ENCODE assay signal across 9 mouse cellular contexts in the genomic region with DNA sequence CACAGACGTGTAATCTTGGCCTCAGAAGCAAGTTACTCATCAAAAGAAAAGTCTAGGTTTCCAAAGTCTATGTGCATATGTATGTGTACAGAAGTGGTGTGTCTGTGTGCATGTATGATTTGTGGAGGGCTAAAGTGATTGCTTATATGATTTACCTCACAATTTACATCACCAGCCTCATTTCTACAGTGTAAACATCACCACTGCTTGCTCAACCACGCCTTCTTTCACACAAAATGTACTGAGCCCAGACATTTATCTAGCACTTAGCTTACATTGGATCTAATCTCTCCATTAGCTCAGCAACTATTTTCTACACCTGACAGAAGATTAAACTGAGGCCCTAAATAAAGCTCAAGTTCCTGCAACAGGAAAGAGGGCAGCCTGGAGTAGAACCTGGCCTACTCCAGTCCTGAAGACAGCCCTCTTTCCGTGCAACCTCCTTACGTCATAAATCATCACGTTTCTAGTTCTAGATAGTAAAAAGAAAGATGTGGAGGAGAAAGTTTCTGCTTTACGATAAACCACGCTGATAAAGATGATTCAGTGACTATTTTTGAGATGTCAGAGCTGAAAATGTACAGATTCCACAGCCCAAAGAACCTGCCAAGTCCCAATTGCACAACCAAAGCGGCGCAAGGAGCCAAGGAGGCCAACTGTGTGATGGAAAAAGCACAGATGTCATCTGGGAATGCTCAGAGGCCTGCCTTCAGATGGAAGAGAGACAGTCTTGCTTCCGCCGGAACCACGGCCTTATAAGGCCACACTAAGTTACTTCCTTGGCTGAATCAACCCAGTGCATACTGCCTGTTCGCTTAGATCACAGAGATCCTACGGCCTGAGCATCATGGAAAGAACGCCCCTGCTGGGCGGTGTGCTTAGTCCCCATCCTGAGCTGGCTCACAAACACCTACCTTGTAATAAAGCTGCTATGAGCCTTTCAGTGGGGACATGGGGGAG.
DNase-seq lines count a peak whose midpoint lies in the region; ATAC-seq lines count a peak whose summit lies in the region.
"Had no signal": no experiment of that assay in that cellular context is flagged by ENCODE, and none has a peak within 500 bp of the region (broad histone marks: within the 10 kb centered on the region; RNA-seq: fewer than 3 reads in every experiment).

No protein-coding gene starts in this region.

- WGBS in midbrain, embryonic 11.5 days, result 91% methylated on average over 16 of the region's 16 CpGs
- 91% methylated on average over 16 of the region's 16 CpGs for WGBS in midbrain, embryonic 15.5 days
- WGBS in kidney, embryonic 15.5 days, result 75% methylated on average over 16 of the region's 16 CpGs
- WGBS in midbrain, embryonic 13.5 days, result 95% methylated on average over 16 of the region's 16 CpGs
- WGBS in forebrain, embryonic 16.5 days, result 90% methylated on average over 16 of the region's 16 CpGs

- no peak overlapping the region for H3K27ac ChIP-seq in midbrain, embryonic 11.5 days (ENCODE audit: low read depth, low read length)
- no peak overlapping the region for H3K27ac ChIP-seq in midbrain, embryonic 15.5 days
- no peak overlapping the region for H3K27ac ChIP-seq in kidney, embryonic 15.5 days
- no peak overlapping the region for H3K27ac ChIP-seq in midbrain, embryonic 13.5 days
- no peak overlapping the region for H3K27ac ChIP-seq in forebrain, embryonic 16.5 days (ENCODE audit: low read length)

- no peak overlapping the region for H3K4me3 ChIP-seq in midbrain, embryonic 11.5 days (ENCODE audit: low read depth, low read length)
- H3K4me3 ChIP-seq in midbrain, embryonic 15.5 days, result no peak overlapping the region
- no peak overlapping the region for H3K4me3 ChIP-seq in kidney, embryonic 15.5 days (replicated peaks)
- no peak overlapping the region for H3K4me3 ChIP-seq in midbrain, embryonic 13.5 days (replicated peaks)
- no peak overlapping the region for H3K4me3 ChIP-seq in forebrain, embryonic 16.5 days (replicated peaks; ENCODE audit: low read length)
- H3K4me3 ChIP-seq: megakaryocyte, embryonic 14.5 days had no signal

- no peak for ATAC-seq in midbrain, embryonic 11.5 days (ENCODE audit: low FRiP score)
- no peak for ATAC-seq in midbrain, embryonic 15.5 days (replicated peaks)
- ATAC-seq in kidney, embryonic 15.5 days (replicated peaks; ENCODE audit: low FRiP score), result 0 out of 2 replicates have a peak, but pooled peaks have one; percentile 29
- ATAC-seq in midbrain, embryonic 13.5 days, result no peak
- ATAC-seq in forebrain, embryonic 16.5 days, result no peak

- no peak overlapping the region for H3K4me2 ChIP-seq in midbrain, embryonic 11.5 days
- no peak overlapping the region for H3K4me2 ChIP-seq in midbrain, embryonic 15.5 days
- no peak overlapping the region for H3K4me2 ChIP-seq in kidney, embryonic 15.5 days
- no peak overlapping the region for H3K4me2 ChIP-seq in midbrain, embryonic 13.5 days (replicated peaks)
- no peak overlapping the region for H3K4me2 ChIP-seq in forebrain, embryonic 16.5 days (ENCODE audit: low read length)

- no peak overlapping the region for H3K9ac ChIP-seq in midbrain, embryonic 11.5 days (ENCODE audit: low read length)
- no peak overlapping the region for H3K9ac ChIP-seq in midbrain, embryonic 15.5 days
- no peak overlapping the region for H3K9ac ChIP-seq in kidney, embryonic 15.5 days
- no peak overlapping the region for H3K9ac ChIP-seq in midbrain, embryonic 13.5 days (replicated peaks)
- no peak overlapping the region for H3K9ac ChIP-seq in forebrain, embryonic 16.5 days (replicated peaks; ENCODE audit: low read depth, low read length)

- no peaks in the 10 kb centered on the region for H3K4me1 ChIP-seq in midbrain, embryonic 11.5 days (ENCODE audit: control insufficient read depth, insufficient read depth, low read length)
- H3K4me1 ChIP-seq in midbrain, embryonic 15.5 days, result no peaks in the 10 kb centered on the region
- peaks cover 5% of the 10 kb centered on the region; the same call in 1 of the 2 replicates for H3K4me1 ChIP-seq in kidney, embryonic 15.5 days
- no peaks in the 10 kb centered on the region for H3K4me1 ChIP-seq in midbrain, embryonic 13.5 days (replicated peaks)
- H3K4me1 ChIP-seq in forebrain, embryonic 16.5 days (replicated peaks; ENCODE audit: control insufficient read depth, insufficient read depth, low read length), result no peaks in the 10 kb centered on the region

- DNase-seq in midbrain, embryonic 11.5 days (ENCODE audit: low spot score, missing footprints), result peak; percentile 69
- DNase-seq in gonadal fat pad, adult 2 months (ENCODE audit: low read depth), result peak; percentile 49
- peak; percentile 76 for DNase-seq in lung, postnatal 36 days
- DNase-seq in thymus, adult 18-20 months, result no peak

- no peaks in the 10 kb centered on the region for H3K9me3 ChIP-seq in midbrain, embryonic 11.5 days (ENCODE audit: control insufficient read depth, low read length)
- H3K9me3 ChIP-seq in midbrain, embryonic 15.5 days, result no peaks in the 10 kb centered on the region
- no peaks in the 10 kb centered on the region for H3K9me3 ChIP-seq in kidney, embryonic 15.5 days (replicated peaks)
- no peaks in the 10 kb centered on the region for H3K9me3 ChIP-seq in midbrain, embryonic 13.5 days
- H3K9me3 ChIP-seq in forebrain, embryonic 16.5 days (ENCODE audit: control insufficient read depth, low read length), result no peaks in the 10 kb centered on the region
- H3K9me3 ChIP-seq: megakaryocyte, embryonic 14.5 days had no signal

- H3K27me3 ChIP-seq in midbrain, embryonic 11.5 days (ENCODE audit: control insufficient read depth, insufficient read depth, low read length), result no peaks in the 10 kb centered on the region
- H3K27me3 ChIP-seq in midbrain, embryonic 15.5 days (replicated peaks), result no peaks in the 10 kb centered on the region
- no peaks in the 10 kb centered on the region for H3K27me3 ChIP-seq in kidney, embryonic 15.5 days
- H3K27me3 ChIP-seq in midbrain, embryonic 13.5 days, result no peaks in the 10 kb centered on the region
- no peaks in the 10 kb centered on the region for H3K27me3 ChIP-seq in forebrain, embryonic 16.5 days (replicated peaks; ENCODE audit: control insufficient read depth, insufficient read depth, low read length)
- H3K27me3 ChIP-seq: megakaryocyte, embryonic 14.5 days had no signal

- H3K36me3 ChIP-seq in midbrain, embryonic 11.5 days (ENCODE audit: control insufficient read depth, insufficient read depth, low read length), result no peaks in the 10 kb centered on the region
- H3K36me3 ChIP-seq in midbrain, embryonic 15.5 days (replicated peaks), result no peaks in the 10 kb centered on the region
- no peaks in the 10 kb centered on the region for H3K36me3 ChIP-seq in kidney, embryonic 15.5 days
- H3K36me3 ChIP-seq in midbrain, embryonic 13.5 days, result no peaks in the 10 kb centered on the region
- no peaks in the 10 kb centered on the region for H3K36me3 ChIP-seq in forebrain, embryonic 16.5 days (ENCODE audit: control insufficient read depth, insufficient read depth)

Comparison
In these comparisons a context has a peak if more than half of its experiments do, and no peak if none do; other contexts are left out.
1. DNase-seq: peak in midbrain, embryonic 11.5 days (single experiment), gonadal fat pad, adult 2 months (single experiment) and lung, postnatal 36 days (single experiment); none in thymus, adult 18-20 months (0 of 2).